Mouse (Mus musculus): ENCODE measurements around the gene Myl10. TPM values are rescaled to one million over a fixed set of nuclear protein-coding genes. Genes with fewer than 3 reads are reported as not detected.
"Not testable (repeated sequence)": the region's sequence is repeated elsewhere in the genome, so short reads cannot be mapped to it uniquely, and the experiment has no call there.

Gene Myl10
- polyA plus RNA-seq, 1 experiment: not detected

- no peak for DNase-seq (ENCODE audit: low spot score)
Observed at GRCm38 (mm10) chr5:136705532-136705931, 12.6 kb downstream of the Myl10 start.

GRCm38 (mm10) chr5:136706803-136707202 lies 13.9 kb downstream of the Myl10 start:
- peak; percentile 47 for DNase-seq (ENCODE audit: low spot score)

GRCm38 (mm10) chr5:136708116-136708515 lies 15.2 kb downstream of the Myl10 start:
- DNase-seq (ENCODE audit: low spot score): no peak

- no peak for DNase-seq (ENCODE audit: low spot score)
Observed at GRCm38 (mm10) chr5:136710742-136711141, 17.8 kb downstream of the Myl10 start.

- no peak for DNase-seq (ENCODE audit: low spot score)
Observed at GRCm38 (mm10) chr5:136714232-136714875, 21.4 kb downstream of the Myl10 start.

GRCm38 (mm10) chr5:136714879-136715278 lies 21.9 kb downstream of the Myl10 start:
- DNase-seq (ENCODE audit: low spot score): no peak

GRCm38 (mm10) chr5:136716696-136717572 lies 24.0 kb downstream of the Myl10 start:
- no peak for DNase-seq (ENCODE audit: low spot score)

- no peak for DNase-seq (ENCODE audit: low spot score)
Observed at GRCm38 (mm10) chr5:136717573-136717854, 24.6 kb downstream of the Myl10 start.

GRCm38 (mm10) chr5:136718656-136719055 lies 25.7 kb downstream of the Myl10 start:
- DNase-seq (ENCODE audit: low spot score): no peak

- no peak for DNase-seq (ENCODE audit: low spot score)
Observed at GRCm38 (mm10) chr5:136721596-136721995, 28.6 kb downstream of the Myl10 start.

- not testable (repeated sequence) for DNase-seq (ENCODE audit: low spot score)
Observed at GRCm38 (mm10) chr5:136726271-136726670, 33.3 kb downstream of the Myl10 start.

- no peak for DNase-seq (ENCODE audit: low spot score)
Observed at GRCm38 (mm10) chr5:136738918-136739317, 46.0 kb downstream of the Myl10 start.

GRCm38 (mm10) chr5:136746596-136746995 lies 53.6 kb downstream of the Myl10 start:
- no peak for DNase-seq (ENCODE audit: low spot score)

Other genes with a start within 250 kb of the Myl10 start
- 36.8 and 48.9 TPM in 2 replicates for gene Cux1, start 125.7 kb upstream of the Myl10 start, polyA plus RNA-seq (2012; rRNA removed)
- gene Col26a1, start 190.1 kb downstream of the Myl10 start, polyA plus RNA-seq (2012; rRNA removed): 0.15 and 0.48 TPM in 2 replicates
- gene Ift22, start 215.0 kb downstream of the Myl10 start, polyA plus RNA-seq (2012; rRNA removed): 22.5 and 22.6 TPM in 2 replicates